Mouse (Mus musculus) spleen, adult 2 months (tissue): ENCODE results near the gene Akna.

Source experiments
- CTCF ChIP-seq: fragments of 200-500 bp; IDR thresholded peaks from 2 replicates; pipeline ENCODE4 v1.5.1; 2011; ENCODE audit warnings: mild to moderate bottlenecking, inconsistent platforms; ENCODE audit not compliant: insufficient read depth, insufficient read length, insufficient replicate concordance; ENCODE audit errors: extremely low read depth
- POLR2A ChIP-seq: fragments of 200-500 bp; IDR thresholded peaks from 2 replicates; pipeline ENCODE4 v1.6.1; 2011; ENCODE audit warnings: low read depth, low read length, inconsistent platforms

GRCm38 (mm10) chr4:63400541-63401306 lies 2.4 kb downstream of the Akna start:
- TF ChIP-seq CTCF (no peak), POLR2A (no peak)
